Mouse (Mus musculus): ENCODE measurements around the gene Trpm8.

Gene Trpm8

GRCm38 (mm10) chr1:88277098-88277817 lies at the start of gene Trpm8, which contains the start of gene Hjurp:
Gene Trpm8, plus strand, starts transcription at chr1:88277661.
Gene Hjurp, minus strand, starts transcription at chr1:88277633.
- DNase-seq (ENCODE audit: low read depth in 2 of 2, low spot score in 2 of 2), result peak; percentile 100

GRCm38 (mm10) chr1:88228121-88228520 lies 49.3 kb upstream of the Trpm8 start:
- DNase-seq (ENCODE audit: low read depth in 2 of 2, low spot score in 2 of 2), result no peak

- no peak for DNase-seq (ENCODE audit: low read depth in 2 of 2, low spot score in 2 of 2)
Observed at GRCm38 (mm10) chr1:88229566-88229965, 47.9 kb upstream of the Trpm8 start.

DNA sequence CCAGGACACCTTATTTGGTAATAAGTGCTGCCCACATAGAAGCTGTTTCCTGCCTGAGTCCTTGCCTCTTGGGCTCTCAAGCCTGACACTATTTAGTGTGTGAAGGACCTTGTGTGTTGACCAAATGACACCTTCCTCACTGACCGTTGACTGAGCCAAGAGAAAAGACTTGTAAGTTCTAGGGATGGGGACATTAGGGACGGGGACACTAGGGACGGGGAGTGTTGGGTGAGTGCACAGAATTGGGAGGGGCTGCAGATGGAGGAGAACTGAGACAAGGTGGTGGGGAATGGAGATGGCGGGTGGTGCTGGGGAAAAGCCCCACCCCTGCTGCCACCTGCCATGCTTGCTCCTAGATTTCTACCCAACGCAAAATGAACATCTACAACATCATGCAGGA lies 47.5 kb upstream of the Trpm8 start:
- DNase-seq (ENCODE audit: low read depth in 2 of 2, low spot score in 2 of 2), result no peak

DNA sequence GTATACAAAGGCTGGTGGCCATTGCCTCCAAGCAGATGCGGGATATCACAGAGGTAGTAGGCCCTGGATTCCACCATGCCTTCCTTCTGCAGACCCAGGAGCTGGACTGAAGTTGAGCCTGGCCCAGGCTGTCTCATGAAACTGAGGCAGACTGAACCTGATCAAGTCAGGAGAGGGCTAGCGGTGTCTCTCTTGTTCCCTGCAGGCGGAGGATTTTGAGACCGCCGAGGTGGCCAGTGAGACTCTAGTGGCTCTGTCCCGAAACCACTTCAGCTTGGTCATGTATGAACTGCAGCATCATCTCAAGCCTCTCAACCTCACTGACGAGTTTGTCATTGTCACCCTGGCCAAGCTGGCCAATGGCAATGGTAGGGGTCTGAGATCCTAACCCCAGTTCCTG lies 47.0 kb upstream of the Trpm8 start:
- no peak for DNase-seq (ENCODE audit: low read depth in 2 of 2, low spot score in 2 of 2)

GRCm38 (mm10) chr1:88230981-88231802 lies 46.3 kb upstream of the Trpm8 start:
- no peak for DNase-seq (ENCODE audit: low read depth in 2 of 2, low spot score in 2 of 2)

DNA sequence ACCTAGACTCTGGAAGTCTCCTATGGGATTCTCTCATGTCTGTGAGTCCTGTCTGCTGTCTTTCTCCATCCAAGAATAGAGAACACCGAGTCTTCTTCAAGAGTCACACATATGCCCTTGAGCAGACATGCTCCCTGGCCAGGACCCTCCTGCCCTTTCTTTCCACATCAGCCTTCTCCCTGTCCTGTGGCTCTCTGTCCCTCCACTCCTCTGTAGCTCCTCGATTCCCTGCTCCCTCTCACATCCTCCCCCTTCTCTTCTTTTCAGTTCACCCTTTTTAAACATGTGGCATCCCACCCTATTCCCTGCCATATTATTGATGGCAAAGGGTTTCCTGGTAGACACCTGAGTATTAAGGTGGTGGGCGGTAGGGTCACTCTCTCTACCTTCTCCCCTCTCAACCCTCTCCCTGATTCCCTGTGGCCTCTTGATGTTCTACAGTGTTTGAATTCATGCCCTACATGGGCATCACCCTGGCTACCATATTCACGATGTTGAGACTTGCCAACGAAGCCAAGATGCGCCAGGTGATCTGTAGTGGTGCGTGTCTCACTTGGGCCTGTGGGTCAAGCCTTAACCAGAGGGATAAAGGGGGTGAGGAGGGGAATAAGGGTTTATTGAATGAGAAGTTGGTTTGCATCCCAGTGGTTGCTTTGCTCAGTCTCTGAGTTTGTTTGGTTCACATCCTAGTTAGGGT lies 45.5 kb upstream of the Trpm8 start:
- DNase-seq (ENCODE audit: low read depth in 2 of 2, low spot score in 2 of 2), result no peak

DNA sequence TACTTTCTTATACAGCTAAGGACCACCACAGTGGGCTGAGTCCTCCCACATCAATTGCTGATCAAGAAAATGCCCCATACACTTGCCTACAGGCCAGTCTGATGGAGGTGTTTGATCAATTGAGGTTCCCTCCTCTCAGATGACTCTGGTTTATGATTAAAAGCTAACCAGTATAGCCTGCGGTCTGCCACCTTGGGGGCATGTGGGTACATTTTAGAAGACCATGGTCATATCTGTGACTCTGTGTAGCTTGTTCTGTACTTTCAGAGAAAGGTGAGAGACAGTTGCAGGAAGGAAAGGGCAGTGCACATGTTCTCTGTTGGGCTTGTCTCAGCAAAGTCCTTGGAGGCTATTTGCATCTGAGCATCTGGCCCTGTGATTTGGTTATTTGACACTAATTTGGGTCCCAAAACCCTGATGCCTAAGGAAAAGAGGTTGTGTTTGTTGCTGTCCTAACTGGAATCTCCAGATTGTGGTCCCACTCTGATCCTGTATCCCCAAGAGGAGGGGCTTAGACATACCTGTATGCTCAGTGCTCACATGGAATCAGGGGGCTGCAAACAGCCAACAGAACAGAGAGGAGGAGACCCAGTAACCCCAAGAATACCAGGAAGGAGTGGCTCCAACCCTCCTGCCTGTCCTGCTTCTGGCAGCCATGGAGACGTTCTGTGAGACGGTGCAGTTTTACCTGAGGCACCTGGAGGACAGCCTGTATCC lies 44.6 kb upstream of the Trpm8 start:
- DNase-seq (ENCODE audit: low read depth in 2 of 2, low spot score in 2 of 2), result no peak

GRCm38 (mm10) chr1:88233421-88234247 lies 43.8 kb upstream of the Trpm8 start:
- no peak for DNase-seq (ENCODE audit: low read depth in 2 of 2, low spot score in 2 of 2)

- no peak for DNase-seq (ENCODE audit: low read depth in 2 of 2, low spot score in 2 of 2)
Observed at GRCm38 (mm10) chr1:88234248-88234610, 43.2 kb upstream of the Trpm8 start.

- DNase-seq (ENCODE audit: low read depth in 2 of 2, low spot score in 2 of 2), result no peak
Observed at GRCm38 (mm10) chr1:88234646-88235045, 42.8 kb upstream of the Trpm8 start.

DNA sequence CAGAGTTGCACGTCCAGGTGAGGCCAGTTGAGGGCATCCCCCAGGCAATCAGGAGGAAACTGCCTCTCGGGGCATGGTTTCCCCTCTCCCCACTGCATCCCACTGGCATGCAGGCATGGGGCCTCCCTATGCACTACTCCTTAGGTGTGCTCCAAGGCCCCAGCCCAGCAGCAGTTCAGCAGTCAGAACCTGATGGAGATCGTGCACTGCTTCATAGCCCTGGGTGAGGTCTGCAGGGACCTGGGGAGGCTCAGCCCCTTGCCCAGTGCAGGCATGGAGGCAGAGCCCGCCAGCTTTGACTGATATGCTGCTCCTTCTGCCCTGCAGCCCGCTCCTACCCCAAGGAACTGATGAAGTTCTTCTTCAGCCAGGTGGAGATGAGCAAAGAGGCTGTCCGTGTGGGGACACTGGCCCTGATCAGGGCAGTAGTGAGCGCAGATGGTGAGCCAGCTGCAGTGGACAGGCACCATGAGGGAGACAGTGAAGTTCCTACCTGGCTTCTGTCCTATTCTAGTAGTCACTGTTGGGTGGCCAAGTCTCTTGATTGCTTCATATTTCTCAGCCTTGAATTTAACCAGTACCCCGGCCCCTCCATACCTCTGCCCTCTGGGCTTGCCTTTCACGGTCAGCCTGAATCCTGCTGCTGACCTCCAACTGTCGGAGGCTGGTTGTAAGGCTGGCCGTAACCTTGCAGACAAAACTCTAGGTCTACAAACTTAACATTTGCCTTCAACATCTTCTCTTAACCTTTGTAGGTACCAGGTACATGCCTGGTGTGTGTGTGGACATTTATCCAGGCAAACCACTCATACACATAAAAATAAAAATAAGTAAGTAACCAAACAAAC lies 42.2 kb upstream of the Trpm8 start:
- DNase-seq (ENCODE audit: low read depth in 2 of 2, low spot score in 2 of 2), result no peak

- DNase-seq (ENCODE audit: low read depth in 2 of 2, low spot score in 2 of 2), result no peak
Observed at GRCm38 (mm10) chr1:88235894-88236415, 41.5 kb upstream of the Trpm8 start.

DNA sequence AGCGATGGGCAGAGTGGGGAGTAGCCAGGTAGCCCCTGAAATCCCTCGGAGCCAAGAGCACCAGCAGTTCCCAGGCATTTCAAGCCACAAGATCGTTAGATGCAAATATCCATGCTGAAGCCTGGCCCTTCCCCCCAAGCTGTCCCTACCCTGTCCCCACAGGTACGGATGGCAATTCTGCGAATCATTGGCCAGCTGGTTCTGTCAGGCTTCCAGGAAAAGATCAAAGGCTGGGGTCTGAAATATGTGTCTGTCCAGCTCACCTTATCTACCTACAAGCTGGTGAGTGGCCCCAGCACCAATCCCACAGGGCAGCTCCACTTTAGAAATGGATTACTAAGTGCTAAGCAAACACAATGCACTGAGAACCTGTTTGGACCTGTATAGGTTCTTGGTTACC lies 40.1 kb upstream of the Trpm8 start:
- DNase-seq (ENCODE audit: low read depth in 2 of 2, low spot score in 2 of 2), result no peak

GRCm38 (mm10) chr1:88238771-88239170 lies 38.7 kb upstream of the Trpm8 start:
- no peak for DNase-seq (ENCODE audit: low read depth in 2 of 2, low spot score in 2 of 2)

DNA sequence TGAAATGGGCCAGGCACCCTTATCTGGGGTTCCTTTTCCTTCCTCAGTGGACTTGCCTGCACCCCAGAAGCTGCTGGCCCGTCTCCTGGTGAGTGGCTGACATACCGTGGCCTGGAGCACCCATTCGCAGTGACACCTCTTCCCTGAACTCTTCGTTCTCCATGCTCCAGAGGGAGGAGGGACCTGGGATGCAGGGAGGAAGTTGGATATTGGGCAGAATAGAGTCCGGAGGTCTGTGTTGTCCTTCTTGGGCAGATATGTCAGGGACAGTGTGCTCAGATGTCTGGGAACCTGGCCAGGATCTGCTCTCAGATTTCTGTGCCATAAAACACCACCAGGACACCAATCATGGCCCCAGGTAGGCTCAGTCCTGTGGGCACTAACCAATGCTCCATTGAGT lies 37.4 kb upstream of the Trpm8 start:
- no peak for DNase-seq (ENCODE audit: low read depth in 2 of 2, low spot score in 2 of 2)

- DNase-seq (ENCODE audit: low read depth in 2 of 2, low spot score in 2 of 2), result no peak
Observed at GRCm38 (mm10) chr1:88240579-88240978, 36.9 kb upstream of the Trpm8 start.

- no peak for DNase-seq (ENCODE audit: low read depth in 2 of 2, low spot score in 2 of 2)
Observed at GRCm38 (mm10) chr1:88243861-88244260, 33.6 kb upstream of the Trpm8 start.

DNA sequence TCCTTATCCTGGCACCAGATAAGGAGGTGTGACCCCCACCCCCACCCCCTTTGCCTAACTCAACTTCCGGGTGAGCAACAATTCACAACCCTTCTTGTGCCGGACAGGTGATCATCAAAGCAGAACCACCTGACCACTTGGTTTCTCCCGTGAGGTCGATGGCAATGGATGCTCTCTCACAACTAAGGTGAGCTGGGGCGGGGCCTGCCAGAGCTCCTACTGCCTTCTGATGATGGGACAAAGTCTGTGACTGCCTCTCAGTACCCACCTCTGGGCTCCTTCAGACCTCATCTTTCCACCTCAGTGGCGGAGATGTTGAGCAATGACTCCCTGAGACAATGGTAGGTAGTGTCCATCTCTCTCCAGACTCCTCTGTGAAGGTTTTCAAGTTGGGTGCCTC lies 31.6 kb upstream of the Trpm8 start:
- DNase-seq (ENCODE audit: low read depth in 2 of 2, low spot score in 2 of 2), result no peak
